Mouse (Mus musculus): Measurements from ENCODE around the gene Vmn1r65. TPM values are rescaled to one million over a fixed set of nuclear protein-coding genes. Genes with fewer than 3 reads are reported as not detected.
"Not testable (repeated sequence)": the region's sequence is repeated elsewhere in the genome, so short reads cannot be mapped to it uniquely, and the experiment has no call there.

Gene Vmn1r65
- not detected for total RNA-seq (2021)

- intact Hi-C loops (cut with DNase I): no loop called here
- DNase-seq (ENCODE audit: low spot score): no peak
These were observed at the start of gene Vmn1r65 for GRCm38 (mm10) chr7:6010910-6011309. Gene Vmn1r65, minus strand, starts transcription at chr7:6011010.

- intact Hi-C loops (cut with DNase I): no loop called here
- no peak for DNase-seq (ENCODE audit: low spot score)
These were observed 34.1 kb upstream of the Vmn1r65 start, which contains the start of gene Nlrp4c for GRCm38 (mm10) chr7:6044861-6045260. Gene Nlrp4c, plus strand, starts transcription at chr7:6045161.

GRCm38 (mm10) chr7:5982426-5982825, 28.4 kb downstream of the Vmn1r65 start:
- DNase-seq (ENCODE audit: low spot score); intact Hi-C loops (cut with DNase I): not testable (repeated sequence)

- intact Hi-C loops (cut with DNase I); DNase-seq (ENCODE audit: low spot score): not testable (repeated sequence)
These were observed 38.3 kb downstream of the Vmn1r65 start for GRCm38 (mm10) chr7:5972546-5972945.

Other genes with a start within 250 kb of the Vmn1r65 start
- not detected for gene Vmn1r63, start 205.6 kb downstream of the Vmn1r65 start, total RNA-seq (2021)
- not detected for gene Vmn1r64, start 126.5 kb downstream of the Vmn1r65 start, total RNA-seq (2021)
- gene Nlrp4c, start 34.2 kb upstream of the Vmn1r65 start, total RNA-seq (2021): not detected
- 10 to 100 TPM; 29.8 to 33.1 TPM for gene Zfp787, start 145.0 kb upstream of the Vmn1r65 start, total RNA-seq (2021)
- gene Zfp444, start 161.2 kb upstream of the Vmn1r65 start, total RNA-seq (2021): 10 to 100 TPM; 10.2 to 16.8 TPM
- not detected for gene Galp, start 186.1 kb upstream of the Vmn1r65 start, total RNA-seq (2021)
- not detected for gene Zscan5b, start 211.3 kb upstream of the Vmn1r65 start, total RNA-seq (2021)
- gene Epp13, start 241.7 kb upstream of the Vmn1r65 start, total RNA-seq (2021): not detected

Measured in heart, postnatal 25 days (tissue).